Mouse (Mus musculus) embryo, embryonic 10 days (tissue): ENCODE measurements around the gene Hipk4.
"Not testable (repeated sequence)": the region's sequence is repeated elsewhere in the genome, so short reads cannot be mapped to it uniquely, and the experiment has no call there.

ENCODE experiments used
- DNase-seq: peaks from one replicate; pipeline ENCODE4 v3.0.0-alpha.2; 2015; ENCODE audit warnings: low spot score

Hipk4 gene

GRCm38 (mm10) chr7:27494659-27495367 is 28.3 kb upstream of the Hipk4 start:
- DNase-seq: not testable (repeated sequence)

GRCm38 (mm10) chr7:27499036-27499435 is 24.0 kb upstream of the Hipk4 start, which contains the start of gene Prx:
Prx (plus strand) TSS chr7:27499324.
- DNase-seq: no peak

- no peak for DNase-seq
Observed at GRCm38 (mm10) chr7:27501620-27502019, 21.4 kb upstream of the Hipk4 start.

- peak; percentile 25 for DNase-seq
Observed at GRCm38 (mm10) chr7:27506765-27507370, 16.2 kb upstream of the Hipk4 start.

- peak; percentile 98 for DNase-seq
Observed at GRCm38 (mm10) chr7:27507711-27508647, 15.1 kb upstream of the Hipk4 start.

GRCm38 (mm10) chr7:27508648-27509005 is 14.4 kb upstream of the Hipk4 start:
- peak; percentile 80 for DNase-seq

- no peak for DNase-seq
Observed at GRCm38 (mm10) chr7:27510809-27511208, 12.3 kb upstream of the Hipk4 start.

GRCm38 (mm10) chr7:27514961-27515360 is 8.1 kb upstream of the Hipk4 start:
- no peak for DNase-seq

- DNase-seq: no peak
Observed at GRCm38 (mm10) chr7:27518314-27518713, 4.8 kb upstream of the Hipk4 start.

GRCm38 (mm10) chr7:27520104-27520503 is 3.0 kb upstream of the Hipk4 start:
- no peak for DNase-seq

GRCm38 (mm10) chr7:27520599-27520998 is 2.5 kb upstream of the Hipk4 start:
- DNase-seq: no peak

- DNase-seq: no peak
Observed at GRCm38 (mm10) chr7:27523805-27524204, 738 bp downstream of the Hipk4 start.

- peak; percentile 92 for DNase-seq
Observed at GRCm38 (mm10) chr7:27526039-27526827, 3.2 kb downstream of the Hipk4 start.

- DNase-seq: no peak
Observed at GRCm38 (mm10) chr7:27529070-27529469, 6.0 kb downstream of the Hipk4 start.

- no peak for DNase-seq
Observed at GRCm38 (mm10) chr7:27530937-27531336, 7.9 kb downstream of the Hipk4 start.

- no peak for DNase-seq
Observed at GRCm38 (mm10) chr7:27531707-27532106, 8.6 kb downstream of the Hipk4 start.

- DNase-seq: no peak
Observed at GRCm38 (mm10) chr7:27532480-27533050, 9.5 kb downstream of the Hipk4 start.

GRCm38 (mm10) chr7:27535386-27535785 is 12.3 kb downstream of the Hipk4 start:
- DNase-seq: no peak

GRCm38 (mm10) chr7:27536618-27537017 is 13.6 kb downstream of the Hipk4 start:
- no peak for DNase-seq

- no peak for DNase-seq
Observed at GRCm38 (mm10) chr7:27537998-27538397, 14.9 kb downstream of the Hipk4 start.

- DNase-seq: no peak
Observed at GRCm38 (mm10) chr7:27538797-27539196, 15.7 kb downstream of the Hipk4 start.
